Mouse (Mus musculus): ENCODE data around the gene Srd5a2. TPM values are rescaled to one million over a fixed set of nuclear protein-coding genes. Genes with fewer than 3 reads are reported as not detected.

The Srd5a2 gene
- total RNA-seq, 2 experiments from 2014 or later = not detected

DNA sequence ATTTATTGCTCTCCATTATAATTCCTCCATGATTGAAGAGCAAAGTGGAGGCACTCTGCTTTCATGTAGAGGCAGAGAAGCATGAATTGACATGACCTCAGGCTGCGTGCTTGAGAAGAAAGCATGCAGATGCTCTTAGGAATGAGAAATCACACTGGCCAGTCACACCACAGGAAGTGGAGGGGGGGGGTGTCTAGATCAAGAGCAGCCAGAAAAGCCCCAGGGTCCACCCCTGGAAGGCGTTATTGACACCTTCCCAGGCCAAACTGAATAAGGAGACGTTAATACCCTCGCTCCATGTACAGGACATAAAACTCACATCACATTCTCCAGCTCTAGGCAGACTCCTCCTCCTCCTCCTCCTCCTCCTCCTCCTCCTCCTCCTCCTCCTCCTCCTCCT is 63.2 kb downstream of the Srd5a2 start:
- DNase-seq = no peak

DNA sequence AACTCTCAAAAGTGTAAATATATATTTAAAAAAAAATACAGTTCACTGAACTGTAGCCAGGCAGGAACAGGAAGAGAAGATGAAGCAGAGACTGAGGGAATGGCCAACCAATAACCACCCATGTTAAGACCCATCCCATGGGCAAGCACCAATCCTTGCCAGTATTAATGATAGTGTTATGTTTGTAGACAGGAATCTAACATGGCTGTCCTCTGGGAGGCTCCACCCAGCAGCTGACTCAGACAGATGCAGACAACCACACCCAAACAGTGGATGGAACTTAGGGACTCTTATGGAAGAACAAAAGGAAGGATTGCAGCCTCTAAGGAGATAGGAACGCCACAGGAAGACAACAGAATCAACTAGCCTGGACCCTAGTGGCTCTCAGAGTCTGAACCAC is 64.8 kb downstream of the Srd5a2 start:
- DNase-seq = no peak

DNA sequence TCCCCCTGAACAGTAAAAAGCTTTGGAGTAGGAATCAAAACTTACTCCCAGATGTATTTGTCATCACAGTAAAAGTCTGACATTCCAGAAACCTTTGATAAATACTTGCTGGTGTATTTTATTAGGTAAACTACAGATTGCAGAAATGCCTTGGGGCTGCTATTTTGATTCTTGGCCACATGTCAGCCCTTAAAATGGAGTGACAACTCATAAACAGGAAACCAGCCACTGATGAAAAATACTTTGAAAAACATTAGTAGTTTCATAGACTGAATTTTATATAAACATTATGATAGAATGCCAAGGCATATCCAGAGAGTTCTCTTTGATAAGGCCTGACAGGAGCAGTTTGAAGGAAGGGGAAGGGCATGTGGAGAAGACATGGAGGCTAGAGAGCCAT is 71.7 kb downstream of the Srd5a2 start:
- DNase-seq = no peak

DNA sequence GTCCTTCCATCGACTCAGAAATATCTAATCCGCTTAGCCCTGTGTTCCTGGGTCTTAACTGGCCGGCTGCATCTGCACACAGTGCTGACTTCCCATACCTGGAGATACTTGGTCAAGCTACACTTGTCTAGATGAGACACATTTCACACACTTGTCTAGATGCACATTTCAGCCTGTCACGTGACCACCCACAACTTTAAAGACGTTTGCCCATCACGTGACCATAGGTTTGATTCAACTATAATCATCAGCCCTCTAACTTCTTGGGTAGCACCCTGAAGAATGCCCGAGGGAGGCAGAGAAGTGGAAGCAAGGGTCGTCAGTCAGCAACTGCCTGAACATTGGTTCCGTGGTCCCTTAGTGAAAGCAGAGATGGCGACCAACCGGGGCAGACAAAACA is 75.1 kb downstream of the Srd5a2 start:
- no peak for DNase-seq

DNA sequence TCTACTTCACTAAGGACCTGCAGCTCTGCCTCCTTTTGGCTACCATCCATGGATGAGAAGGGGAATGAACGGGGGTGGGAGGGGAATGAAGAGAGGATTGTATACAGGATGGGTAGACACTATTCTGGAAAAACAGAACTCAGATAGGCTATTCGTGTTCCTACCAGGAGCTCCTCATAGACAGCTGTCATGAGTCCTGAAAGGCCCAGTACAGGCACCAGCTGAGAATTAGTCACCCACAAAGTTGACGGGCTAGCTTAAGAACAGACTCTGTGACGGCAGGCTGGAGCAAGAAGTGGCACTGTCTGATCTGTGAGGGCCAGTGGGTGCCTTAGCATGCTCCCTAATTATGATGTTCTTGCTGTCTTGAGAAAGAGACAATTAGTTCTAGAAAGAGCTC is 76.4 kb downstream of the Srd5a2 start:
- DNase-seq = no peak

DNA sequence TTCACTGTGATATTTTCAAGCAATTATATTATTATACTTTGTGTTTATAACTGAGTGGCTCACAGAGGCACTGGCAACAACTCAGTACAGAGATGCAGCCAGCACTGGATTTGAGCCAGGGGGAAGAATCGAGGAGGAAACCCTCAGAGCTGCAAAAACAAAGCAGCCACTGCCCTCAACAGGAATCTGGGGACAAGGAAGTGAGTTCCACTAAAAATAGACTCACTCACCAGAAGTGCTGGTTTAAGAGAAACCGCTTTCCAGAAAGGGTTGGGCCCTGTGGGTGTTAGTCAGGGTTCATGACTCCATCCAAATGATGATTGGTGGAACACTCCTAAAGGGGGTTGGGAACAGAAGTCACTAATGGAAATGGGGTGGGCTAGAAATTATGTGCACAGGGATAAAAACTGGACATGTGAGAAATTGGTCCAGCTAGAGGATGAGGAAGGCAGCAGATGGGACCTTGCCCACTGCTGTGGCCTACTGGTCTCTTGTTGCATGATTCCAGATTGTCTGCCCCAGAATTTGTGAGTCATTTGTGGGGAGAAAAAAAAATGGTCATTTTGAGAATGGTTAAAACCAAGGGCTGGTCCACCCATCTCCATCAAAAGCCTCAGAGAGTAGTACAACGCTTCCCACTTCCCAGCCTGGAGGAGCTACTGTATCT is 77.2 kb downstream of the Srd5a2 start:
- peak; percentile 16 to 21 for DNase-seq

Other genes starting within 250 kb of the Srd5a2 start
- 100 to 1,000 TPM; 133 to 146 TPM for gene Ehd3, start 243.8 kb downstream of the Srd5a2 start, total RNA-seq (2021)
- 10 to 100 TPM in 1 of 2 experiments, 1 to 10 TPM in 1; 8.8 to 10.1 TPM for gene Xdh, start 97.7 kb downstream of the Srd5a2 start, total RNA-seq (2021)
- 10 to 100 TPM; 50.0 to 50.2 TPM for gene Memo1, start 247.6 kb upstream of the Srd5a2 start, total RNA-seq (2021)